Mouse (Mus musculus) adrenal gland, postnatal 14 days (tissue): Measurements from ENCODE around the gene Vax2. TPM values are rescaled to one million over a fixed set of nuclear protein-coding genes. Genes with fewer than 3 reads are reported as not detected.
A peak's percentile ranks its signal among the peaks of the same experiment; 100 is the strongest.

Source experiments
- DNase-seq: peaks from one replicate; pipeline ENCODE4 v3.0.0; 2021; ENCODE audit warnings: mixed read lengths
- total RNA-seq: library from RNA; stranded (reverse); gene quantifications from 2 replicates; pipeline ENCODE4 v1.2.3, GENCODE M21; 2021

The Vax2 gene
- total RNA-seq, 1 experiment from 2014 or later = not detected

DNA sequence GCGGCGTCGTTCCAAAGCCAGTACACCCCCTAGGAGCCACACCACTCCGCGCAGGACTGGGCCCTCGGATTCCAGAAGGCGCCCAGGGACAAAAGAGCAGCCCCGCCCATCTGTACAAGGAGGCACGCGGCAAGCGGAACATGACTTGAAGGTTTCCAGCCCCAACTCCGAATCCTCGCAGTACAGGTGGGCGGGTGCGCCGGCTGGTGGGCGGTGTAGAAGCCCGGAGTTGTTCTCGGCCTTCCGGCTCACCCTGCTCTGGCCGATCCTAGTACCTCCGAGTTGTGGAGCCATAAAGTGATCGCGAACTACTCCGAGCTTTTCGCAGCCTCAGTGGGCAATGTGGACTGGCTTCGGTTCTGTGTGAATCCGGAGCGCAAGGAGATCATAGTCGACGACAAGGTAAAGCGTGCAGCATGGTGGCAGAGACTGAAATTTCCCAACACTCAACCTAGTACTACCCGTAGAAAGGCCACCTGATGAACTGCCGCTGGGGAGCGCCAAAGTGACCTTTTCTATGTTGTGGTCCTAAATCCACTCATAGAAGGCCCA is 51.9 kb downstream of the Vax2 start:
- DNase-seq = peak; percentile 72

DNA sequence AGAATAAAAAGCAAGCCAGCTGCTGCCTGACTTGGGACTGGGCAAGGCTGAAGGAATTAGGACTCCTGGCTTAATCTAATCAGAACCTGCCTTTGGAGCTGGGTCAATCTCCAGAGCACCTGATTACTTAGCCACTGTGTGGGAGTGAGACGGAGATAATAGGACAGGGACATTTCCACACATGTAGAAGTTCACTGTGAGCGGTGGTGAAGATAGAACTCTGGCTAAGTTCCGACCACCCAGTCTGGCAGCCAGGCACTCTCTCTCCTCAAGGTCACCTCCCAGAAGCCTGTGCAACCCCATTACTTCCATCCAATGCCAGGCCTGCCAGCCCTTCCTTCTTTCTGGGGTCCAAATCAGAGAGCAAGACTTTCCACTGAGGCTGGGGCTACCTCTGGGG is 55.9 kb downstream of the Vax2 start:
- no peak for DNase-seq

DNA sequence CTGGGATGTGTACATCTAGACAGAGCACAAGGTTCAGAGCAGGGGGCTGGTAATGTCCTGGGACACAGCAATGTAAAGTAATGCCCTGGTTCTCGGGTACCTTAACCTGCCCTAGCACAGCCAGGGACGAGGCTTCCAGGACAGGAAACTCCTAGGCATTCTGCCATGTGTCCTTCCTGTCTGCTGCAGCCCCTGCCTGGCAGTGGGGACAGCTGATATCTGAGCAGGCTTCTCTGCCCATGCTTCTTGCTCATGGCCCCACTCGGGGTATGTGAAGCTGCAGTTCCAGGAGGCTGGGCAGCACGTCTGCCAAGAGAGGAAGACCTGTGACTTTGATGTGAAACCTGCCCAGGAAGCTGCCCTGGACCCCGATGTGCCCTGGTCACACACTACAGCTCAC is 57.4 kb downstream of the Vax2 start:
- no peak for DNase-seq

DNA sequence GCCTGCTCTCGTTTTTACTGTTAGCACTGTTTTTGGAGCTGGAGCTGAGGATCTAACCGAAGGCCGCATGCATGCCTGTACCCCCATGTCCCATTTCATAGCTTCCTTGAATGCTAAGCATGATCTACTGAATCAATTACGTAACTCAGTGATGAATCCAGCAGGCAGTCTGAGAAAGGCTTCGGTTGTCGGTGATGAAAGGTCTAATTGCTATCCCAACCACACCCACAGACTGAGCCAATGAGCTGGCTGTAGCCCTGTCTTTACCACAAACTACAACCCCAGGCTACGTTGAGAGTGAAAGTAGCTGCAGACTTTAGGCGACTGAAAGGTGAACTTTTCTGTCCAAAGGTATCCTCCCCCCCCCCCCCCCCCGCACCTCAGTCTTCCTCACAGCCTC is 63.1 kb downstream of the Vax2 start:
- no peak for DNase-seq

DNA sequence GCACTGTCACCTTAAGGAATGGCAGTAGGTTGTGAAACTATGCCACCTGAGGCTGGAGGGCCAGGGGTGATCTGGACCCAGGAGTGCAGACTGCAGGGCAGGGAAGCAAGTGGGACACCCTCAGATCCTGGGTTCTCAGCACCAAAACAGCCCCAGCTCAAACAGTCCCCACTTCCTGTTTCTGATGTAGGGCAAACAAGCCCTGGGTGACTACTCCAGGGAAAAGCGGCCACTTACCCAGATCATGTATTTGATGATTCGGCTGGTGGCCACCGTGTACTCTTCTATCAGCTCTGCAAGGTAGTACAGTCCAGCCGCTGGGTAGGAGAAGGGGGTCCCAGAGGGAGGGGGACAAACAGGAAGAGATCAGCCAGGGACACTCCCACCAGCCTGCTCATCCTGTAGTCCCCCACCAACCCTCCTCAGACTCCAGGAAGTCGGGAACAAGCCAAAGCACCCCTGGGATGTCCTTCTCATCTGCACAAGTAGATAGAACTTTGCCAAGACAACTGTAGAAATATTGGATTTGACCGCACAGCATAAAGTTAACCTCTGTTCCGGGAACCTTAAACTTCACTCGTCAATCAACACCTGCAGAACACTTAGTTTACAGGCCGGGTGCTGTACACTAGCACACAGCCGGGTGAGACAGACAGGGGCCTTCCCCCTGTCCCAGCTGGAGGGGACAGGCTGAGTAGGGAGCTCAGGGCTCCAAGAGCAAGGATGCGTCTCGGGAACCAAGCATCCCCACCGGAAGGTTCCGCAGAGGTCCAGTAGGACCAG is 63.9 kb downstream of the Vax2 start:
- no peak for DNase-seq

DNA sequence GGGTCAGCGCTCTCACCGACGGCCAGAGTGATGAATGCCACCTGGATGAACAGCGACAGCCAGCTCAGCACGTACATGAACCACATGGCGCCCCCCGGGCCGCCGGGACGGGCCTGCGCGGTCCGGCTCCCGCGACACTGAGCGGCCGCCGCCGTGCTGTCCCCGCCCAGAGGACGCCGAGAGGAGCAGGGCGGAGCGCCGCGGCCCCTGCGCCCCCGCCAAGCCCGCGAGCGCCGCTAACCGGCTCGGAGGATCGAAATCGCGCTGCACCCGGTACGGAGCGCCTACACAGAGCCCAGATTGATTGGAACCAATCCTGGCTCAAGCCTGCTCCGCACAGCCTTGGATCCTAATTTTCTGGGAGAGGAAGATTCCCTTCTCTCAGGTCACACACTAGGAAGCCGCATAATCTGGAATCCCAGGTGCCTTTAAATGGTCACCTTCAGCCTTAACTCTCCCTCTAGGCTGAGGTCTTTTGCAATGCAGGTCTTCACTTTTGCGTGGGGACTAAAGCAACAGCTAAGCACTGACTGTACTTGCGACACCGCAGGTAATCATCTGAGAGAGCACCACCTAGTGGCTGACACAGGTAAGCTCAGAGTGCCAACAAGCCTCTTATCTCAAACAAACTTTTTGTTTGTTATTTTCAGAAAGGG is 64.7 kb downstream of the Vax2 start, which contains the start of gene Tex261:
Gene Tex261, minus strand, starts transcription at position 176 of the 656 bp plus-strand sequence.
- DNase-seq = peak; percentile 97

DNA sequence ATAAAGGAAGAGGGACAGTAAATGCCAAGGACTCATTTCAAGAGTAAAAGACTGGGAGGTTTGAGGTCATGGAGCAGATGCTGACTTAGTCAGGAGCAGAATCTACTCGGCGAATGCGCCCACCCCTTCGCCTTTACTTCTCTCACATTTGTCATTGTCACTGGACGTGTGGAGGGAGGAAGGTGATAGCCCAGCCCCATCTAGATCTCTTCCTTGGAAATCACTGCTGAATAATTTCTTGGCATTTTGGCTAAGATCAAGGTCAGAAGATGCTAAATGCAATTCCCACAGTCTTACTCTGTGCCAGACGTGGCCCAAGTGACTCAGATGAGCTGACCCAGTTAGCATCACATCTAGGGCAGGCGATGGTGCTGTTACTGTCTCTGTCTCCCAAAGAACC is 67.2 kb downstream of the Vax2 start:
- DNase-seq = peak; percentile 61

DNA sequence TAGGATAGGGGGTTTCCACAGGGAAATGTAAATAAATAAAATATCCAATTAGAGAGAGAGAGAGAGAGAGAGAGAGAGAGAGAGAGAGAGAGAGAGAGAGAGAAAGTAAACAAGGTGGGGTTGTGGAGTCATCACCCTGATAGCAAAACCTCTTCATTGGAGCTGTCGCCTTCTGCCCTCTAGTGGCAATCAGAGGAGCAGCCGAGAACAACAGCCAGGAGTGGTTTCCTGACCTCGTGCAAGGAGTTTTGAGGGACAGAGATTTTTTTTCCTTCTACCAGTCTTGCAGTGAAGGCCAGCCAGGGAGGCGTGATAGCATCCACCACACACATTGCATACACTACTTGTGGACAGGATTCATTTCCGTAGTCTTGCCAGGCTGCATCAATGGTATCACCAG is 68.0 kb downstream of the Vax2 start:
- DNase-seq = peak; percentile 82

DNA sequence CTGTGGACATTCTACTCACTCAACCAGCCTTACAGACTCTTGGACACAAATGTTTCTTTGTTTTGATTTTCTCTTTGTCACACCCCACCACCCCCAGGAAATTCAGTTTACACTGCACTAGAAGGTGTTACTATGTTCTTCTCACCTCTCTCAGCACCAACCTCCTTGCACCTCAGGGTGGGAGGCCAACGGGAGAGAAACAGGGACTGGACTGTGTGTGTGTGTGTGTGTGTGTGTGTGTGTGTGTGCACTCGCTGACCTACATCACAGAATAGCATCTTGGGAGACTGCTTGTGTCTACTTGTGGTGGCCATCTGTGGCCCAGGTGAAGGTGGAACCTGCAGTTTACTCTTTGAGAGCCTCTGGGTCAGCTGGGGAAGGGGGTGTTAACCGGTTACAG is 75.4 kb downstream of the Vax2 start:
- DNase-seq = no peak

Other genes with a start within 250 kb of the Vax2 start
- gene Dguok, start 204.3 kb upstream of the Vax2 start, total RNA-seq = 45.2 and 46.6 TPM in 2 replicates
- gene Actg2, start 175.0 kb upstream of the Vax2 start, total RNA-seq = 2.0 and 5.0 TPM in 2 replicates
- gene Stambp, start 138.5 kb upstream of the Vax2 start, total RNA-seq = 18.0 and 22.9 TPM in 2 replicates
- 0.26 and 8.6 TPM in 2 replicates for gene Clec4f, start 55.1 kb upstream of the Vax2 start, total RNA-seq
- 0.37 and 0.64 TPM in 2 replicates for gene Cd207, start 33.4 kb upstream of the Vax2 start, total RNA-seq
- gene Atp6v1b1, start 31.7 kb downstream of the Vax2 start, total RNA-seq = not detected in 2 replicates
- gene Ankrd53, start 51.4 kb downstream of the Vax2 start, total RNA-seq = 0.23 TPM in 1 of 2 replicates, not detected in the other
- 111 and 143 TPM in 2 replicates for gene Tex261, start 64.5 kb downstream of the Vax2 start, total RNA-seq
- gene Nagk, start 83.7 kb downstream of the Vax2 start, total RNA-seq = 37.6 and 42.1 TPM in 2 replicates
- 25.2 and 35.1 TPM in 2 replicates for gene Paip2b, start 120.5 kb downstream of the Vax2 start, total RNA-seq
- gene Zfp638, start 155.8 kb downstream of the Vax2 start, total RNA-seq = 91.9 and 93.0 TPM in 2 replicates